Mouse (Mus musculus) thymus, postnatal 0 days (tissue): ENCODE results near the gene Celf2. TPM values are rescaled to one million over a fixed set of nuclear protein-coding genes. Genes with fewer than 3 reads are reported as not detected.
A peak's percentile ranks its signal among the peaks of the same experiment; 100 is the strongest.

Experiments used
- DNase-seq: peaks from one replicate; pipeline ENCODE4 v3.0.0-alpha.2; 2015; ENCODE audit warnings: low spot score
- polyA plus RNA-seq: library from polyadenylated mRNA; unstranded; fragments of >200 nt; fragmentation: Nextera tagmentation; extraction: Ambion mirVana; gene quantifications from 2 replicates; pipeline ENCODE4 v1.2.1, GENCODE M21; 2015

The Celf2 gene
- polyA plus RNA-seq, 1 experiment from 2014 or later: 184 TPM

GRCm38 (mm10) chr2:6872131-6872893, 637.1 kb downstream of the Celf2 start:
- DNase-seq: peak; percentile 79

- no peak for DNase-seq
Measured at GRCm38 (mm10) chr2:6871281-6872130, 637.9 kb downstream of the Celf2 start.

- DNase-seq: no peak
Measured at GRCm38 (mm10) chr2:6869956-6870710, 639.2 kb downstream of the Celf2 start.

- DNase-seq: no peak
Measured at GRCm38 (mm10) chr2:6867297-6867696, 642.1 kb downstream of the Celf2 start.

- no peak for DNase-seq
Measured at GRCm38 (mm10) chr2:6865785-6866184, 643.6 kb downstream of the Celf2 start.

- no peak for DNase-seq
Measured at GRCm38 (mm10) chr2:6850102-6850644, 659.2 kb downstream of the Celf2 start.

GRCm38 (mm10) chr2:6849388-6849787, 660.0 kb downstream of the Celf2 start:
- DNase-seq: no peak

- DNase-seq: no peak
Measured at GRCm38 (mm10) chr2:6830021-6830420, 679.3 kb downstream of the Celf2 start.

- no peak for DNase-seq
Measured at GRCm38 (mm10) chr2:6827583-6827982, 681.8 kb downstream of the Celf2 start.

GRCm38 (mm10) chr2:6823021-6823420, 686.3 kb downstream of the Celf2 start:
- DNase-seq: no peak

GRCm38 (mm10) chr2:6821593-6821992, 687.8 kb downstream of the Celf2 start:
- DNase-seq: no peak

GRCm38 (mm10) chr2:6815281-6815680, 694.1 kb downstream of the Celf2 start:
- no peak for DNase-seq

- no peak for DNase-seq
Measured at GRCm38 (mm10) chr2:6808736-6809135, 700.6 kb downstream of the Celf2 start.

GRCm38 (mm10) chr2:6796754-6797153, 712.6 kb downstream of the Celf2 start:
- DNase-seq: no peak

GRCm38 (mm10) chr2:6795995-6796588, 713.3 kb downstream of the Celf2 start:
- DNase-seq: no peak

GRCm38 (mm10) chr2:6794858-6795257, 714.5 kb downstream of the Celf2 start:
- DNase-seq: no peak

- no peak for DNase-seq
Measured at GRCm38 (mm10) chr2:6790876-6791275, 718.5 kb downstream of the Celf2 start.

- peak; percentile 43 for DNase-seq
Measured at GRCm38 (mm10) chr2:6786494-6787144, 722.7 kb downstream of the Celf2 start.

- no peak for DNase-seq
Measured at GRCm38 (mm10) chr2:6770214-6770613, 739.1 kb downstream of the Celf2 start.

GRCm38 (mm10) chr2:6762381-6762780, 747.0 kb downstream of the Celf2 start:
- DNase-seq: no peak
